Mouse (Mus musculus) right cerebral cortex, postnatal 4 days (tissue): Measurements from ENCODE around the gene Prss30.
"Not testable (repeated sequence)": the region's sequence is repeated elsewhere in the genome, so short reads cannot be mapped to it uniquely, and the experiment has no call there.

Experiments used
- DNase-seq: peaks from one replicate; pipeline ENCODE4 v3.0.0-alpha.2; 2022

The Prss30 gene

GRCm38 (mm10) chr17:23982912-23983311 is 2.5 kb upstream of the Prss30 start:
- no peak for DNase-seq

- DNase-seq, result no peak
These were observed 895 bp downstream of the Prss30 start for GRCm38 (mm10) chr17:23979471-23979870.

DNA sequence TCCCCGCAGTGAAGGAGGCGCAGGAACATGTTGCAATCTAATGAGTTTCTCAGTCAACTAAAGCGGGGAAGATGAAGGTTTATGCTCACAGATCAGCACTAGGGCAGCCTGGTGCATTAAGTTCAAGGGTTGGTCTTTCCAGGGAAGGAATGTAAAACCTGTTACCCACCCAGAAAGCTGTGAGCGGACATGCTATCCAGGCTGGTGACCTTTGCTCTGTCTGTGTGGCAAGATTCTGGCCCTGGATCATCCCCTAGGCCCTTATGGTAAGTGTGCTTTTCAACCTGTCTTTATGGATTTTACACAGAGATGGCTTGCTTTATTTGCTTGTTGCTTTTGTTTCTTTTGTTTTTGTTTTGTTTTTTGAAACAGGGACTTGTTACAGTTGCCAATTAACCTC is 3.7 kb downstream of the Prss30 start:
- no peak for DNase-seq

DNA sequence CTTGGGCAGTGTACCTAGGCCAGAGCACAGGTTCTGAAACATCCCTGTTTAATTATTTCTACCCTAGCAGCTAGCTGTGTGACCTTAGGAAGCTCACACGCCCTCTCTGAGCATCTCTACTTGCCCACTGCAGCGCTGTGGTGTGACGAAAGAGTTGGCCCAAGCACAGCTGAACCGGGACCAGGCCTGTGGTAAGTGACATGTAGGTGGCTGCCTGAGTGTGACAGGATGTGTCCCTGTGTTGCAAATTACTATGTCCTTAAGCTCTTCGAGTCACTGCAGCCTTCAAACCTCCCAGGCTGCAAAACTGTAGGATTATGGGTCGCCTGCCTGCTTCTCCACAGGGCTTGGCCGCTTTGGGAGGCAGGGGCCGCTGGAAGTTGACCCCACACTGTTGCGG is 9.1 kb downstream of the Prss30 start:
- DNase-seq, result no peak

- peak; percentile 82 for DNase-seq
These were observed 11.1 kb downstream of the Prss30 start for GRCm38 (mm10) chr17:23969231-23969630.

GRCm38 (mm10) chr17:23968780-23969179 is 11.6 kb downstream of the Prss30 start:
- DNase-seq, result no peak

GRCm38 (mm10) chr17:23966658-23967401 is 13.5 kb downstream of the Prss30 start:
- DNase-seq, result no peak

- no peak for DNase-seq
These were observed 14.5 kb downstream of the Prss30 start for GRCm38 (mm10) chr17:23965805-23966425.

- no peak for DNase-seq
These were observed 18.7 kb downstream of the Prss30 start for GRCm38 (mm10) chr17:23961573-23962122.

- DNase-seq, result peak; percentile 72
These were observed 20.2 kb downstream of the Prss30 start for GRCm38 (mm10) chr17:23960084-23960738.

GRCm38 (mm10) chr17:23955174-23955573 is 25.2 kb downstream of the Prss30 start, which contains the start of gene Sbpl:
Gene Sbpl (minus strand): TSS chr17:23955274.
- DNase-seq, result no peak

DNA sequence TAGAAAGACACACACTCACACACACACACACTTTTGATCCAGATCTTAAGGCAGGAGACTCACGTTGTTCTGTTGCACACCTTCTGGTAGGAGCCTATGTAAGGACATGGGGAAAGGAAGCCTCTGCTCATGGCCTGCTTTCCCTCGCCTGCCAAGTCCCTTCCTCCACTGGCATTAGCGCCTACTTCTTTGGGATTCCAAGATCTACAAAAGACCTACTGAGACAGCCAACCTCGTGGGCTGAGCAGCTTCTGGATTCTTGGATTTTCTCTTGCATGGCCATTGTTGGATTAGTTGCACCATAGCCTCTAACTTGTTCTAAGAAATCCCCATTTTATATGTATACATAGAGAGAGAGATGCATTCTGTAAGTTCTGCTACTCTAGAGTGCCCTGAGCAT is 29.5 kb downstream of the Prss30 start:
- not testable (repeated sequence) for DNase-seq

- DNase-seq, result no peak
These were observed 31.3 kb downstream of the Prss30 start for GRCm38 (mm10) chr17:23949068-23949467.

DNA sequence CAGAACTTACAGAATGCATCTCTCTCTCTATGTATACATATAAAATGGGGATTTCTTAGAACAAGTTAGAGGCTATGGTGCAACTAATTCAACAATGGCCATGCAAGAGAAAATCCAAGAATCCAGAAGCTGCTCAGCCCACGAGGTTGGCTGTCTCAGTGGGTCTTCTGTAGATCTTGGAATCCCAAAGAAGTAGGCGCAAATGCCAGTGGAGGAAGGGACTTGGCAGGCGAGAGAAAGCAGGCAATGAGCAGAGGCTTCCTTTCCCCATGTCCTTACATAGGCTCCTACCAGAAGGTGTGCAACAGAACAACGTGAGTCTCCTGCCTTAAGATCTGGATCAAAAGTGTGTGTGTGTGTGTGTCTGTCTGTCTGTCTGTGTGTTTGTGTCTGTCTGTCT is 32.9 kb downstream of the Prss30 start:
- DNase-seq, result not testable (repeated sequence)

DNA sequence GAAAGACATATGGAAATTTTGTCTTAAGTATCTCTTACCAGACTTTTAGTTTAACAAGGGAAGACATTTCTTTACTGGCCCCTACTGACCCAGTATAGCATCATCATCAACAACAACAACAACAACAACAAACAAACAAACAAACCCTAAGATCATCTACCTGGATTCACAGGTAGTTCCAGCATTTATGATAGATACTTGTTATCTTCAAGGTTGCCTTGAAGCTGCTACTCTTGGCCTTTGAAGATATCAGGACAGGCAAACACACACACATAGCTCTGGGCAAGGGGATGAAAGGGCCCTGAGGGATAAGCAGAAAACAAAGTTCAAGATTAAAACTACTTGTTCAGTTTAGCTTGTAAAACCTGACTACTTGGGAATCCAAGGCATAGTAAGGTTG is 39.0 kb downstream of the Prss30 start, which contains the start of gene Sbp:
Sbp (plus strand) TSS at position 301 of the 400 bp plus-strand sequence.
- DNase-seq, result no peak

- DNase-seq, result no peak
These were observed 49.2 kb downstream of the Prss30 start for GRCm38 (mm10) chr17:23931157-23931556.

DNA sequence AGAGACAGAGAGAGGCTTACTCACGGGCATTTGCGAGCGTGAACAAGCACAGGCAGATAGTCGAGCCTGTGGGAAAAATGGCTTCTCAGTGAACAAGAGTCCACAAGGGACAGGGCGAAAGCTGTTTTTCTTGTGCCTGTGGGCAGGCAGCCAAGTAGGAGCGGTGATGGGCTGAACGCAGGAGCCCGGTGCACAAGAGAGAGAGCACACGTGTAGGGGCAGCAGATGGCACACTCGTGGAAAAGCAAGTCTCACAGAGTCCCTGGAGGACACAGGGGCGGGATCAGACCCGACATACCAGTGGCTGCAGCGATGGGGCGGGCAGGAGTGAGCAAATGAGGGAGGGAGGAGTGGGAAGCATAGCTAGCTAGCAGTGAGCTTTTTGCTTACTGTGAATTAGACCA is 55.3 kb downstream of the Prss30 start:
- peak; percentile 64 for DNase-seq

DNA sequence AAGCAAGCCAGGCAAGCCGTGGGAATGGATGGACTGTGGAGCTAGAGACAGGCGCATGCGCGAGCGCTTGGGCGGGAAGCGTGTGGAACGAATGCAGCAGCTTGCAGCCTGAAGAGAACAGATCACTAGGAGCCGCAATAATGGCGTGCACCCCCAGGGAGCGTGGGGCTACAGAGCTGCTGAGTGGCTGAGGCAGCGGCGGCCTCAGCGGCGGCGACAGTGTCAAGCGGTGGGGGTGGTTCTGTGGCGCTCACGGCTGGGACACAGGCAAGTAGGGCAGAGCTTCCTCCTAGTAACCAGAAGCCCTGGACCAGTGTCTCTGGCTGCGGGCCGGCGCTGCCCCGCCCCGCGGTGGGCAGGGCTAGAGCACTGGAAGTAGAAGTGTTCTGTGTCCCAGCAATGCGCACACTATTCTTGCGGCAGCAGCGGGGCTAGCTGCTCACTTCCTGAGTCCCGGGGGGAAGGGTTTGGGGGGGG is 55.8 kb downstream of the Prss30 start:
- peak; percentile 88 for DNase-seq
